Mouse (Mus musculus): Measurements from ENCODE around the gene Klf7.

GRCm38 (mm10) chr1:64158766-64159165 is 36.7 kb upstream of the Klf7 start:
- TF ChIP-seq CTCF (IDR thresholded peaks at IDR 0.05 in 2 of 3, conservative IDR thresholded peaks at IDR 0.05 in 1 of 3; ENCODE audit: control insufficient read depth in 1 of 3, insufficient read depth in 1 of 3, low read depth in 2 of 3, low read length in 3 of 3, poor library complexity in 1 of 3, severe bottlenecking in 1 of 3) (no peak), POLR2A (IDR thresholded peaks at IDR 0.05; ENCODE audit: control insufficient read depth in 1 of 2, insufficient read depth in 1 of 2, low read depth in 1 of 2, low read length in 2 of 2, poor library complexity in 1 of 2) (no peak)

All from MEL (cell line).